Mouse (Mus musculus): Measurements from ENCODE around the gene Trpm7.

DNA sequence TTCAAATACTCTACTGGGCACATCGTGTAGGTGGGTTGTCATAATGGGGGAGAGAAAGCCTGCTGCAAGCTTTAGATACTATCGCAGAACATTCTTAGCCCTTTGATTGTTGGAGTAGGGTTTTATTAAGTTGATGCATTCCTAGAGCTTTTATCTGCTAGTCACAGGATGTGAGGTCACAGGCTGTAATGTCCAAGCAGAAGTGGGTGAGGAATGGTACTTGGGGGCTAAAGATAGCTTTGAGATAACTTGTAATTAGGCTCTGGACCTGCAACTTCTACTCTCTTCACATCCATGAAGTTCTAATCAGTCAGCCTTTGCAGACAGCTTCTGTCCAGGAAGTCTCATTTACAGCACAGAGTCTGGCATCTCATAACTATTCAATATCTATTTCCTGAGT is 9.8 kb upstream of the Trpm7 start:
- TF ChIP-seq GATA1 (IDR thresholded peaks at IDR 0.05; ENCODE audit: borderline replicate concordance, low read length) (no peak), FLI1 (IDR thresholded peaks at IDR 0.05; ENCODE audit: low read length) (no peak)
